Mouse (Mus musculus): ENCODE data around the gene Itga3. TPM values are rescaled to one million over a fixed set of nuclear protein-coding genes. Genes with fewer than 3 reads are reported as not detected.

Gene Itga3
- polyA plus RNA-seq (2012; rRNA removed), result 30.3 and 31.8 TPM in 2 replicates

GRCm38 (mm10) chr11:95076536-95077111 lies at the start of gene Itga3:
Gene Itga3 (minus strand): TSS chr11:95076801.

DNA sequence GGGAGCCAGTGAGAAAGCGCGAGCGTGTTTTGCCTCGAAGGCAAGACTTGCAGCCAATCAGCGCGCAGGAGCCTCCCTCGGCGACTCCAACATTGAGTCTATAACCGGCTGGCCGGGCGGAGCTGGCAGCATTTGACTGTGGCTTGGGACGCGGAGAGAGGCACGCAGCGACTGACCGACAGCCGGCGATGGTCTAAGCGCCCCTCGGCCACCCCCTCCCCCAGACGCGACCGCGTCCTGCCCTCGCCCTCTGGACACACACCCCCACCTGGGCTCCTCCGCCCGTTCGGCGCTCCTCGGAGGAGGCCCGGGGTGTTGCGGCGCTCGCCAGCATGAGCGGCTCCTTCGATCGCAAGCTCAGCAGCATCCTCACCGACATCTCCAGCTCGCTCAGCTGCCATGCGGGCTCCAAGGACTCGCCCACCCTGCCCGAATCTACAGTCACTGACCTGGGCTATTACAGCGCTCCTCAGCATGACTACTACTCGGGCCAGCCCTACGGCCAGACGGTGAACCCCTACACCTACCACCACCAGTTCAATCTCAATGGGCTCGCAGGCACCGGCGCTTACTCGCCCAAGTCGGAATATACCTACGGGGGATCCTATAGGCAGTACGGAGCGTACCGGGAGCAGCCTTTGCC lies 43.5 kb upstream of the Itga3 start, which contains the start of gene Dlx3:
Gene Dlx3, plus strand, starts transcription at position 130 of the 643 bp plus-strand sequence.

GRCm38 (mm10) chr11:95041139-95041609 lies 35.4 kb downstream of the Itga3 start, which contains the start of gene Pdk2:
Gene Pdk2 (minus strand): TSS chr11:95041354.

GRCm38 (mm10) chr11:95009629-95010014 lies 67.0 kb downstream of the Itga3 start, which contains the start of gene Samd14:
Gene Samd14 (plus strand): TSS chr11:95009879.

Other genes starting within 250 kb of the Itga3 start
- 30.8 and 149 TPM in 2 replicates for gene Col1a1, start 140.6 kb downstream of the Itga3 start, polyA plus RNA-seq (2012; rRNA removed)
- not detected in 2 replicates for gene Hils1, start 109.2 kb downstream of the Itga3 start, polyA plus RNA-seq (2012; rRNA removed)
- gene Sgca, start 100.5 kb downstream of the Itga3 start, polyA plus RNA-seq (2012; rRNA removed), result 0.10 and 1.6 TPM in 2 replicates
- gene Ppp1r9b, start 85.8 kb downstream of the Itga3 start, polyA plus RNA-seq (2012; rRNA removed), result 45.2 and 53.2 TPM in 2 replicates
- 115 and 127 TPM in 2 replicates for gene Samd14, start 66.9 kb downstream of the Itga3 start, polyA plus RNA-seq (2012; rRNA removed)
- 15.4 and 15.9 TPM in 2 replicates for gene Pdk2, start 35.4 kb downstream of the Itga3 start, polyA plus RNA-seq (2012; rRNA removed)
- 0.08 and 0.52 TPM in 2 replicates for gene Dlx3, start 43.3 kb upstream of the Itga3 start, polyA plus RNA-seq (2012; rRNA removed)
- 0.13 and 0.28 TPM in 2 replicates for gene Dlx4, start 69.5 kb upstream of the Itga3 start, polyA plus RNA-seq (2012; rRNA removed)
- gene Tac4, start 184.7 kb upstream of the Itga3 start, polyA plus RNA-seq (2012; rRNA removed), result not detected in 2 replicates
- gene Kat7, start 233.4 kb upstream of the Itga3 start, polyA plus RNA-seq (2012; rRNA removed), result 50.5 and 53.4 TPM in 2 replicates

Measured in central nervous system, embryonic 18 days (tissue).